Mouse (Mus musculus) olfactory bulb, adult 2 months (tissue): Measurements from ENCODE around the gene Mtrf1l. TPM values are rescaled to one million over a fixed set of nuclear protein-coding genes. Genes with fewer than 3 reads are reported as not detected.

Source experiments
- H3K27ac ChIP-seq: fragments of 200-500 bp; 2 replicates; pipeline ENCODE4 v1.5.1; 2012; ENCODE audit warnings: low read depth, low read length; ENCODE audit not compliant: insufficient read depth
- H3K4me1 ChIP-seq: fragments of 200-500 bp; 2 replicates; pipeline ENCODE4 v1.6.1; 2012; ENCODE audit warnings: low read length; ENCODE audit not compliant: control insufficient read depth, insufficient read depth
- H3K4me3 ChIP-seq: fragments of 200-500 bp; 2 replicates; pipeline ENCODE4 v1.5.1; 2012; ENCODE audit warnings: mild to moderate bottlenecking, low read depth, low read length, moderate library complexity; ENCODE audit not compliant: insufficient read depth
- CTCF ChIP-seq: fragments of 200-500 bp; IDR thresholded peaks from 2 replicates; pipeline ENCODE4 v1.5.1; 2012; ENCODE audit warnings: low read depth, mild to moderate bottlenecking, low read length, moderate library complexity; ENCODE audit not compliant: insufficient read depth
- POLR2A ChIP-seq: fragments of 200-500 bp; IDR thresholded peaks from 2 replicates; pipeline ENCODE4 v1.6.1; 2012; ENCODE audit warnings: mild to moderate bottlenecking, low read depth, low read length, moderate library complexity; ENCODE audit not compliant: insufficient read depth
- WGBS: fragments of 180-500 bp; shearing (Covaris S2); methylation state at CpG from one replicate; pipeline ENCODE4 v1.1.7; 2018; 5-methylcytosine and 5-hydroxymethylcytosine counted together
- polyA plus RNA-seq: library from polyadenylated mRNA; stranded (reverse); fragments of >200 nt; gene quantifications from 2 replicates; pipeline ENCODE4 v1.2.4, GENCODE M21; 2012; ENCODE audit warnings: low replicate concordance; ENCODE audit not compliant: missing spikeins, insufficient read depth, insufficient read length

The Mtrf1l gene
- polyA plus RNA-seq, 1 experiment: not detected

- TF ChIP-seq POLR2A (no peak), CTCF (no peak)
- Histone ChIP-seq H3K4me1 (no peaks in the 10 kb centered on the region), H3K27ac (peak overlapping the region; percentile 19; the same call in 1 of the 2 replicates), H3K4me3 (no peak overlapping the region)
- WGBS: 26% methylated on average over 8 of the region's 8 CpGs
Measured at GRCm38 (mm10) chr10:5853290-5853868, 29.7 kb upstream of the Mtrf1l start.

GRCm38 (mm10) chr10:5846939-5847338, 23.2 kb upstream of the Mtrf1l start:
- Histone ChIP-seq H3K4me1 (no peaks in the 10 kb centered on the region), H3K4me3 (no peak overlapping the region), H3K27ac (no peak overlapping the region)
- WGBS: 9% methylated on average over 2 of the region's 2 CpGs
- TF ChIP-seq POLR2A: no peak
- no peak for TF ChIP-seq CTCF

- TF ChIP-seq CTCF: no peak
- TF ChIP-seq POLR2A: no peak
- H3K27ac ChIP-seq: no peak overlapping the region
- H3K4me1 ChIP-seq: no peaks in the 10 kb centered on the region
- H3K4me3 ChIP-seq: no peak overlapping the region
- 83% methylated on average over 4 of the region's 4 CpGs for WGBS
Measured at GRCm38 (mm10) chr10:5841369-5841768, 17.7 kb upstream of the Mtrf1l start.

- 82% methylated on average over 6 of the region's 6 CpGs for whole genome bisulfite sequencing
- H3K4me1 ChIP-seq: peaks cover 5% of the 10 kb centered on the region
- H3K27ac ChIP-seq: no peak overlapping the region
- H3K4me3 ChIP-seq: no peak overlapping the region
- TF ChIP-seq POLR2A (no peak), CTCF (no peak)
Measured at GRCm38 (mm10) chr10:5826336-5827025, 2.8 kb upstream of the Mtrf1l start.

GRCm38 (mm10) chr10:5824779-5825178, 1.1 kb upstream of the Mtrf1l start:
- 0 out of 2 replicates have a peak overlapping the region, but pooled peaks have one; percentile 78 for H3K27ac ChIP-seq
- TF ChIP-seq POLR2A (no peak), CTCF (no peak)
- WGBS: under 1% methylated on average over 3 of the region's 3 CpGs

DNA sequence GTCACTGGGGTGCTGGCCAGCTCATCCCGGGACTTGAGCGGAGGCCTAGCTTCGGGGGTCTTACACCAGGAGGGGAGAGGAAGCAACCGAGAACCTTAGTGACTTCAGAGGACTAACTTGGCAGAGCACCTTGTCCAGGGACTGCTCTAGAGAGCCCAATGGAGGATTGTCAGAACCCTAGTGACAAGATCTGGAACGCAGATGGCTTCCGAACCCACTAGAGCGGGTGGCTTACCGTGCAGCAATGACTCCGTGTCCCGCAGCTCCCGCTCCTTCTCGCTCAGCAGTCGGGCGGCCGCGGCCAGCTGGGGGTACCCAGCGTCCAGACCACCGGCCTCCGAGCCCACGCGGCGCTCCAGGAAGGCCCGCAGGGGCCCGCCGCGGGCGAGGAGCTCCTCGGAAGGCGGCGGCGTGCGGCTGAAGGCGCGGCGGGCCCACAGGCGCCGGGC, 395 bp downstream of the Mtrf1l start:
- Histone ChIP-seq H3K27ac (no peak overlapping the region), H3K4me1 (peaks cover 5% of the 10 kb centered on the region), H3K4me3 (peak overlapping the region; percentile 67)
- TF ChIP-seq CTCF (no peak), POLR2A (no peak)
- under 1% methylated on average over 37 of the region's 37 CpGs for WGBS

More at GRCm38 (mm10) chr10:5824779-5825178, 1.1 kb upstream of the Mtrf1l start:
- Histone ChIP-seq H3K4me1 (peaks cover 5% of the 10 kb centered on the region), H3K4me3 (peak overlapping the region; percentile 67; the same call in 1 of the 2 replicates)

GRCm38 (mm10) chr10:5818772-5819171, 4.9 kb downstream of the Mtrf1l start:
- WGBS: 92% methylated on average over 3 of the region's 3 CpGs
- Histone ChIP-seq H3K4me3 (no peak overlapping the region), H3K4me1 (peaks cover 5% of the 10 kb centered on the region), H3K27ac (no peak overlapping the region)
- TF ChIP-seq CTCF: no peak
- no peak for TF ChIP-seq POLR2A

- H3K4me3 ChIP-seq: no peak overlapping the region
Measured at GRCm38 (mm10) chr10:5815968-5816367, 7.7 kb downstream of the Mtrf1l start.

DNA sequence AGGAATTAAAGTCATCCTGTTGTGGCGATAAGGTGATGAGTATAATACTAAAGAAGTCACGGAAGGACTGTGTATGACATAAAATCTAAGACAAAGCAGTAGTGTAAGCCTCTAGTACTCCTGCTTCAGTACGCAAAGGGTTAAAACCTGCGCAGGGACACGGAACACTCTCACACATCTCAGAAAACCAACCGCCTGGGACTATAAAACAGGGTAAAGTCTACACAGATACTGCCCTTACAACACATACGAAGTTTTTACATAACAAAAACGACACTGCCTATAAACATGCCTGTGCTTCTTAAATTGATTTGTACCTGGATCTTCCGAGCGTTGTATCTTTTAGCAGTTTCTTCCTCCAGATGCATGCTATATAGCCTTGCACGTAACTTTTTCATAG, 10.0 kb downstream of the Mtrf1l start:
- 91% methylated on average over 11 of the region's 11 CpGs for WGBS
- Histone ChIP-seq H3K4me3 (no peak overlapping the region), H3K27ac (no peak overlapping the region), H3K4me1 (no peaks in the 10 kb centered on the region)
- no peak for TF ChIP-seq CTCF
- TF ChIP-seq POLR2A: no peak

More at GRCm38 (mm10) chr10:5815968-5816367, 7.7 kb downstream of the Mtrf1l start:
- Histone ChIP-seq H3K4me1 (no peaks in the 10 kb centered on the region), H3K27ac (no peak overlapping the region)
- WGBS: 100% methylated on average over 2 of the region's 2 CpGs
- TF ChIP-seq CTCF (no peak), POLR2A (no peak)
